Mouse (Mus musculus) c-Kit-positive CD71-positive TER-119-negative erythroid progenitor cells, embryonic 14.5 days (primary cell): ENCODE measurements around the gene Ufd1.
A peak's percentile ranks its signal among the peaks of the same experiment; 100 is the strongest.
"Not testable (repeated sequence)": the region's sequence is repeated elsewhere in the genome, so short reads cannot be mapped to it uniquely, and the experiment has no call there.

ENCODE experiments used
- DNase-seq: peaks from one replicate; pipeline ENCODE4 v3.0.0-alpha.2; 2013; ENCODE audit warnings: low read depth

The Ufd1 gene

GRCm38 (mm10) chr16:18811032-18811431 is 547 bp upstream of the Ufd1 start:
- peak; percentile 28 for DNase-seq

GRCm38 (mm10) chr16:18812385-18812910 is 869 bp downstream of the Ufd1 start:
- DNase-seq: peak; percentile 24

DNA sequence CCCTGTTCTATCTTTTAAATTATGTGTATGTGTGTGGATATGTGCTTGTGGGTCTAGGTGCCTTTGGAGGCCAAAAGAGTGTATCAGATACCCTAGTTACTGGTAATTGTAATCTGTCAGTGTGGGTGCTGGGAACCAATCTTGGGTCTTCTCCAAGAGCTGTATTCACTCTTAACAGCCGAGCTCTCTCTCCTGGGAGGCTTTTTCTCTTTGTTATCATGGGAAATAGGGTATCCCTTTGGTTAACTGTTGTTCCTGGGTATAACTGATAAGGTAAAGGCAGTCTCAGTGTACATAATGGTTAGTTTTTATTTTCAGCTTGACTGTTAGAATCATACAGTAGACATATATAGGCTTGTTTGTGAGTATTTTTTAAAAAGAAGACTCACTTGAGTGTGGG is 10.8 kb downstream of the Ufd1 start:
- DNase-seq: no peak

DNA sequence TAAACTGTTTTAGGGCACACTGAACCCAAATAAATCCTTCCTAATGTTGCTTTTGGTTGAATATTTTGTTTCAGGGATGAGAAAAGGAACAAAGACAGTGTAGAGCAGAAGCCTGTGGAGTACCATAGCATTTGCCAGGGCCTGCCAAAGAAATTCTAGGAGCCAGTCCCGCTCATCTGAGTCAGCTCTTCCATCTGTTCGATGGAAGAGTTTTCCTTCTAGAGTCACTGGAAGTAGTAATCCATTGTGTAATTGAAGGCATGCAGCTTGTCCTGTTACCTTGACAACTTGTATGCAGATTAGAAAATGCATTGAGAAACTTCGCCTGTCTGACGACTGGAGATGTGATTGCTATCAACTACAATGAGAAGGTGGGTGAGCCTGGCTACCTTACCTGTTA is 11.3 kb downstream of the Ufd1 start:
- no peak for DNase-seq

- DNase-seq: no peak
Measured at GRCm38 (mm10) chr16:18828630-18829029, 17.1 kb downstream of the Ufd1 start.

DNA sequence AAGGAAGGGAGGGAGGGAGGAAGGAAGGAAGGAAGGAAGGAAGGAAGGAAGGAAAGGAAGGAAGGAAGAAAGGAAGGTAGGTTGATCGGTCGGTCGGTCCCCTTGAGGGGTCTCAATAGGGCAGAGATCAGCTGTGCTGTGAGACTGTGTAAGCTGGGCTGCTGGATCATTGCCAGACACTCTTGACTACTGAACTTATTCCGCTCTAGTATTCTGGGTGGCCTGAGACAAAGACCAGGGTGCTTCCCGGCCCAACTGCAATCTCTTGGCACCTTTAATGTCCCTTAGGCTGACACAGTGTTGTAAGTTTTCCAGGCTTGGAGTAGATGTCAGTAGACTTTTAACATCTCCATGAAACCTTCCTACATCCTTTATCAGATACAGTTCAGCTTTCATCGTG is 17.5 kb downstream of the Ufd1 start:
- no peak for DNase-seq

GRCm38 (mm10) chr16:18833486-18833885 is 21.9 kb downstream of the Ufd1 start:
- no peak for DNase-seq

- DNase-seq: no peak
Measured at GRCm38 (mm10) chr16:18836073-18836467, 24.5 kb downstream of the Ufd1 start.

GRCm38 (mm10) chr16:18836468-18837208 is 25.1 kb downstream of the Ufd1 start, which contains the start of the genes 2510002D24Rik and Gm28539:
Gene 2510002D24Rik, plus strand, starts transcription at chr16:18836578.
Gene Gm28539, plus strand, starts transcription at chr16:18836584.
- DNase-seq: peak; percentile 93

- DNase-seq: no peak
Measured at GRCm38 (mm10) chr16:18838346-18838745, 26.8 kb downstream of the Ufd1 start.

DNA sequence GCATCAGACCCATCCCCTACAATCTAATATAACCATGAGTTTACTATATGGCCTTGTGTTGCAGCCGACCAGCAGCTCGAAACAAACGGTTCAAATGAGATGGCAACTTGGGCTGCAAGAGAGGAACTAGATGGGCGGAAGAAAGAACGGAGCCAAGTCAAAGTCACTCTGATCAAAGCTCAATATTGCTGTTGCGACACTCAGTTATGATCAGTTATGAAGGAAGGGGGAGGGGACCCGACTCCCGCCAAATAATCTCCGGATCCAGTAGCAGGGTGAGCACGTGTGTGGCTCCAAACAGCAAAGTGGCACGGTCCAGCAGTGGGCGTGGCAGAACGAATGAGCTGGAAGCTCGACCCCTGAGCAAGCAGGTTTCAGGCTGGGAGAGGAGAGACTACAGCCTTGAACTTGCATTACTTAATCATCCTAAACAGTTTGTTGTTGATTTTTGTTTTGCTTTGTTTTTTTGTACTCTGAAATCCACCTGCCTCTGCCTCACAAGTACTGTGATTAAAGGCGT is 34.8 kb downstream of the Ufd1 start:
- no peak for DNase-seq

- not testable (repeated sequence) for DNase-seq
Measured at GRCm38 (mm10) chr16:18849521-18850190, 38.1 kb downstream of the Ufd1 start.

DNA sequence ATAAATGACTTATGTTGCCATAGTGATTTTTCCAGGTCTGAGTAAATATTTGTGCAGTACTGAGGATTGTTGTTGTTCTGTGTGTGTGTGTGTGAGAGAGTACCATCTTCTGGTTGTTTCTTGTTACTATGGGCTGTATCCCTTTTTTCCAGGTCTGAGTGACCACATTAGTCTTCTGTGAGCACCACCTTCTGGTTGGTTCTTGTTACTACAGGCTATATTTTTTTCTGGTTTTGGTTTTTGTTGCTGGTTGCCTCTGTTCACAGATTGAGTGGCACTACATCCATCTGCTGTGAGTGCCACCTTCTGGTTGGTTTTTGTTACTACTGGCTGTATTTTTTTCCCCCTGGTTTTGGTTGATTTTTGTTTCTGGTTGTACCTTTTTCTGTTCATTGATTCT is 47.0 kb downstream of the Ufd1 start:
- DNase-seq: peak; percentile 62

DNA sequence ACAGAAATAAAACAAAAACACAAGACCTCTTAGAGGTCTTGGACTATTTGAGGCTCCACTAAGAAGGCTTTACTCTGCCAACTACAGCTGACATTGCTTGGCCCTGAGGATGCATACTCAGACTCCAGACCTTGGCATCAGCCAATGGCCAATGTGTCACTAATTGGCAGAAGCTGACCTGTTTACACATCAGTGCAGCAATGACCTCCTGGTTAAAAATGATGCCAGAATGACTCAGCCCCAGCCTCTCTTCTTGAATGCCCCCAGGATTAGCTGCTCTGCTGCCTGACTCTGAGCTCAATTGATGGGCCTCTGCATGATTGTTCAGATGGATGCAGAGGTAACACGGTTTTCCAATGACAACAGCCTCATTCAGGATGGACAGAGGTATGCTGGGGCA is 48.6 kb downstream of the Ufd1 start:
- DNase-seq: no peak

DNA sequence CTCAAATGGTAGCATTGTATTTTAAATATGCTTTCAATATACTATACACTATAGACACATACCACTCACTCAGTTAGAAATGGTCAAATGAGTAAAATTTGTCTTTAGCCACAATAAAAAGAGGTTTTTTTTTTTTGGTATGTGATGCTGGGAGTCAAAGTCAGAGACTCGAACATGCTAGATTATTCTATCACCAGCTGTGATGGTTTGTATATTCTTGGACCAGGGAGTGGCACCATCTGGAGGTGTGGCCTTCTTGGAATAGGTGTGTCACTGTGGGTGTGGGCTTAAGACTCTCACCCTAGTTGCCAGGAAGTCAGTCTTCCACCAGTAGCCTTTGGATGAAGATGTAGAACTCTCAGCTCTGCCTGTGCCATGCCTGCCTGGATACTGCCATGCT is 58.9 kb downstream of the Ufd1 start:
- DNase-seq: not testable (repeated sequence)

DNA sequence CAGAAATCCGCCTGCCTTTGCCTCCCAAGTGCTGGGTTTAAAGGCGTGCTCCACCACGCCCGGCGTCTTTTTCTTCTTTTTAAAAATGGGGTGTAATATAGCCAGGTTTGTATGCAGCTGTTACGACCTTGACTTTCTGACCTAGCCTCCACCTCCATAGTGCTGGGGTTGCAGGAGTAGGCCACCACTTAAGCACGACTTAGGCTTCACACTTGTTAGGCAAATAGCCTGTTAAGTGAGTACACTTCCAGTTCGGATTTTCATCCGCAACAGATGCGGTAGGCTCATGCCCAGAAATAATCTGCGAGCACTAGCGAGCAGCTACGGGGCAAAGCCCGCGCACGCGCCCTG is 64.5 kb downstream of the Ufd1 start:
- no peak for DNase-seq

DNA sequence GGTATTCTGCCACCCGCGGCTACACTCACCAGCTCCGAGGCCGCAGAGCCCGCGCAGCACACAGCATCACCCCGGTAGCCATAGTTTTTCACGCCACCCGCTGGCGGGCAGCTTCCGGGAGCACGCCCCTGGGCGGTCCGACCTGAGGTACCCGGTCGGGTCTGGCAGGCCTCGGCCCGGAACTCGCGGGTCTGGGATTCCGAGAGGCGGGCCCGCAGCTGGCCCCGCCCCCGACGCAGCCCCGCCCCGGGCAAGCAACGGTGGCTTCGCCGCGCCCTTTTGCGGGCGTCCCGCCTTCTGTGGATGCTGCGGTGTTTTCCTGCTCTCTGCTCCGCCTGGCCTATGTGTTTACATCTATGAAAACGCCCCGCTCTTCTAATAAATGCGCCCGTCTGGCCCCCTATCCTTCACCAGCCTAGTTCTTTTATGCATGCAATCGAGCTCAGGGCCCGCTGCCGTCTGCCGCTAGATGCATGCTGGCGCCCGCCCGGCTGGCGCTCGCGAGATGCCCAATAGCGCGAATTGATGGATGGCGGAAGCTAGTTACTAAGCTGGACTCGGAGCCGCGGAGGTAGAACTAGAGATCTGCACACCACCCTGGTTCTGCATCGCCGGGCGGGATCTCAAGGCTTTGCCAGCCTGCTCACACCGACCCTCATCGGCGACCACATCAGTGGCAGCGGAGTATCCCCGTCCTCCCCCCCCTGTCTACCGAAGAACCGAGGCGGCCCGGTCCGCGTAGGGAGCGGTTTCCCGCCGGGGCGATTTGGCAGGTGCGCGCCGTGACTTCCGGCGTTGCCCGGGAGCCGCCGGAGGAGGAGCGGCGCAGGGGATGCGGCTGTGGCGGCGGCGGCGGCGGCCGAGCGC is 65.1 kb downstream of the Ufd1 start, which contains the start of the genes Mrpl40 and Hira:
Gene Mrpl40, minus strand, starts transcription at position 421 of the 867 bp plus-strand sequence.
Gene Hira, plus strand, starts transcription at position 596 of the 867 bp plus-strand sequence.
- peak; percentile 82 for DNase-seq

DNA sequence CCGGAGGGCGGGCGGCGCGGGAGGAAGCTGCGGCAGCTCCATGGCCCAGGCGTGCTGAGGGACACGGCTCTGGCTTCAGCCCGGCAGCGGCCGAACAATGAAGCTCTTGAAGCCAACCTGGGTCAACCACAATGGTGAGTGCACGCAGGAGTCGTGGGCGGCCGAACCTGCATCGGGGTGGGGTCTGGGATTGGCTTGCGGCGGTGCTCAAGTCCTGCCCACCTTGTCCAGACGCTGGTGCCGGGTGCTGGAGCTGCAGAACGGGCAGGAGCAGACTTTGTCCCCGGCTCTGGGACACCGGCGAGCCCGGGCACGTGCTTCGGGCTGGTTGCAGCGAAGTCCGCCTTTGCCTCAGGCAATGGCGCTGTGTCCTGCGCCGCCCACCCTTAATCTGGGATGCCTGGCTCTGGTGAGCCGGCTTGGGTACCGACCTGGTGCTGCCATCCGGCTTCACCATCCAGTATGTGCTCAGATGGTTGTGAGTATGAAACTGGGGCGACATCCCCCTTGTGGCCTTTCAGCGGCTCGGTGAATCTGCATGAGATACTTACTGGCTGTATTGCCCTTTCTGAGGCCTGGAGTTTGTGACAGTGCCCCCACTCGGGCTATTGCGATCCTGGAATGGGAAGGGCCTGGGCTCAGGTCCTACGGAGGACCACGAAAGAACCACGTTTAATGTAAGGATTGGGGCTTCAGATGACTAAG is 66.0 kb downstream of the Ufd1 start:
- DNase-seq: peak; percentile 65

DNA sequence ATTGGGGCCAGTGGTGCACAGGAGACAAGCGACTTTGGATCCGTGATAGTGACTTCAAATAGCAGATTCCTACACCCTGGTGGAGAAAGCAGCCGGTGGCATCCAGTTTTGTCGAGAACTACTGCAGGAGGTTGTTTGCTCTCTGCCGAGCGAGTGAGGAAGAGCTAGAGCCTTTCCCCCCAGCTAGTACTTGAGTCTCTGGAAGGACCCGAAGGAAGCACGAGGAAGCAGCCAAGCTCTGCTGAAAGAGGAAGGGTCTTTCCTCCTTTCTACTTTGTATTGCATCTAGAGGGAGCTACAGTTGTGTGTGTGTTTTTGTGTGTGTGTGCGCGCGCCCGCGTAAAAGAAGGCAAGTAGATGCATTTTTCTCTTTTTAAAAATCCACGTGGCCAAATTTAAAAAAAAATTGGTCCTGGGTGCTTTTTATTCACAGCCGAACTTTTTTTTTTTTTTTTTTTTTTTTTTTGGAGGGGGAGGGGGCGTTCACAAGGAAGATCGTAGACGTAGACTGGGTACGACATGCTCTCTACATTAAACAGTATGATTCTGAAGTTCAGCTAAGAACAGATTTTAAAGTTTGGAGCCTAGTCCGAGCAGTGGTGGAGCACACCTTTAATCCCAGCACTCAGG is 66.6 kb downstream of the Ufd1 start:
- DNase-seq: no peak

GRCm38 (mm10) chr16:18884044-18884443 is 72.5 kb downstream of the Ufd1 start:
- no peak for DNase-seq
